Mouse (Mus musculus) heart, adult 2 months (tissue): ENCODE results near the gene 2610507B11Rik.

Source experiments
- CTCF ChIP-seq: fragments of 200-600 bp; IDR thresholded peaks from 2 replicates; pipeline ENCODE4 v1.8.1; 2022; ENCODE audit warnings: antibody characterized with exemption, mild to moderate bottlenecking, moderate library complexity
- EP300 ChIP-seq: fragments of 200-500 bp; IDR thresholded peaks from 2 replicates; pipeline ENCODE4 v1.6.1; 2011; ENCODE audit warnings: low read depth, low read length, control low read depth; ENCODE audit not compliant: insufficient read depth

GRCm38 (mm10) chr11:78240193-78240857 lies 21.2 kb upstream of the 2610507B11Rik start:
- TF ChIP-seq EP300 (no peak), CTCF (no peak)
